Comparison of ENCODE assay signal across 9 mouse cellular contexts in the genomic region with DNA sequence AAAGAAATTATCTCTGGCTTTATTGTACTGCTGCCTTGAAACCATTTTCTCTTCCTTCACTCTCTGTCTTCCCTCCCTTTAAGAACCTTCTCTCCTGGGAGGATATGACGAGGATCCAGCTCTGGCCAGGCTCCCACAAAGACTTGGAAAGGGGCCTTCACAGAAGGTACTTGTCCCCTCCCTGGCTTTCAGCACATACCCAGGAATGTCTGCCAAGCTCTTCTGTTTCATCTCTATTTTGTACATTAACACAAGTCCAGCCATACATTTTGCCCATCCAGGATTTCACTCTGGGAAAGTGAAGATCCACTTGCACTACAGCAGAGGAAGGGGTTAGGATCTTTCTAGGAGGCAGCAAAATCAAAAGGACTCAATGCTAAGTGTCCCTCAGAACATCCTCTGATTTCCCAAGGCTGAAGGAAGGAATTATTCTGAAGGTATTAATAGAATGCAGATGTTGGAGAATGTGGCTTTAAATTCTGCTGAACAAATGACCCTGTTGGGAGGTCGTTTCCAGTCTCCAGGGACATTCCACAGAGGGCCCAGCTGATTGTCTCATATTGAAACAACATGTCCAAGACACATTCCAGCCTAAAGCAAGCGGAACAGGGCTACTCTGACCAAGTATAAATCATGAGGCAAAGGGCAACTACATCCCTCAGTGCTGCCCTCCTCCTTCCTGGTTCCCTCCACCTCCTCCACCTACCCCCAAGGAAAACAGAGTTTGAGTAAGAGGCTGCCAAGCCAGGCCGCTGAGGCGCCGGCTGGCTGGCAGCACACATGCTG.
DNase-seq lines count a peak whose midpoint lies in the region; ATAC-seq lines count a peak whose summit lies in the region.
"Had no signal": no experiment of that assay in that cellular context is flagged by ENCODE, and none has a peak within 500 bp of the region (broad histone marks: within the 10 kb centered on the region; RNA-seq: fewer than 3 reads in every experiment).

No protein-coding gene starts in this region.

- no peak for ATAC-seq in hindbrain, embryonic 16.5 days

- H3K4me2 ChIP-seq in hindbrain, embryonic 16.5 days (ENCODE audit: low read length) = no peak overlapping the region
- H3K4me2 ChIP-seq: liver, embryonic 13.5 days had no signal

- H3K9me3 ChIP-seq in hindbrain, embryonic 16.5 days (ENCODE audit: control insufficient read depth, low read length) = no peaks in the 10 kb centered on the region
- H3K9me3 ChIP-seq: liver, embryonic 13.5 days had no signal

- H3K27me3 ChIP-seq in hindbrain, embryonic 16.5 days (replicated peaks; ENCODE audit: control insufficient read depth, insufficient read depth, low read length) = no peaks in the 10 kb centered on the region
- H3K27me3 ChIP-seq: liver, embryonic 13.5 days had no signal

- H3K9ac ChIP-seq in hindbrain, embryonic 16.5 days (ENCODE audit: low read depth, low read length) = no peak overlapping the region
- H3K9ac ChIP-seq: liver, embryonic 13.5 days had no signal

- DNase-seq in right cerebral cortex, postnatal 14 days = peak; percentile 6
- no peak for DNase-seq in right cerebral cortex, postnatal 36 days (ENCODE audit: low spot score in 2 of 2)
- peak; percentile 93 for DNase-seq in forelimb bud, embryonic 11.5 days (ENCODE audit: low read depth, low spot score)
- DNase-seq in kidney, adult 11 months = peak; percentile 80
- DNase-seq in lung, postnatal 36 days = peak; percentile 50
- DNase-seq in urinary bladder, adult 18-20 months (ENCODE audit: low spot score in 2 of 2) = no peak
- no peak for DNase-seq in frontal cortex, postnatal 10 days (ENCODE audit: low spot score in 2 of 2)
- DNase-seq: liver, embryonic 13.5 days had no signal

- H3K4me1 ChIP-seq in hindbrain, embryonic 16.5 days (ENCODE audit: control insufficient read depth, insufficient read depth, low read depth, low read length) = no peaks in the 10 kb centered on the region
- H3K4me1 ChIP-seq: liver, embryonic 13.5 days had no signal

- no peak overlapping the region for H3K4me3 ChIP-seq in hindbrain, embryonic 16.5 days (ENCODE audit: low read length)
- H3K4me3 ChIP-seq: liver, embryonic 13.5 days had no signal

- H3K27ac ChIP-seq in hindbrain, embryonic 16.5 days (ENCODE audit: low read depth, low read length) = no peak overlapping the region
- H3K27ac ChIP-seq: liver, embryonic 13.5 days had no signal

- H3K36me3 ChIP-seq in hindbrain, embryonic 16.5 days (ENCODE audit: control insufficient read depth, insufficient read depth, low read length) = no peaks in the 10 kb centered on the region
- H3K36me3 ChIP-seq: liver, embryonic 13.5 days had no signal

- 63% methylated on average over 6 of the region's 6 CpGs for WGBS in hindbrain, embryonic 16.5 days

Comparison
In these comparisons a context has a peak if more than half of its experiments do, and no peak if none do; other contexts are left out.
1. DNase-seq: peak in right cerebral cortex, postnatal 14 days (single experiment), forelimb bud, embryonic 11.5 days (single experiment), kidney, adult 11 months (single experiment) and lung, postnatal 36 days (single experiment); none in right cerebral cortex, postnatal 36 days (0 of 2), urinary bladder, adult 18-20 months (0 of 2) and frontal cortex, postnatal 10 days (0 of 2).